Mouse (Mus musculus) adrenal gland, adult (tissue): ENCODE measurements at regions not wholly inside any gene's neighbourhood (a gene's known extent, or its start where the extent isn't known, plus 50 kb on each side); places are given as distances from the start of the nearest gene placed in this dataset.
A peak's percentile ranks its signal among the peaks of the same experiment; 100 is the strongest.

Experiments
- DNase-seq, 2 experiments: peaks; one replicate each; pipeline ENCODE4 v3.0.0; 2022 to 2023; ENCODE audit warnings: low spot score in 1 of 2; ENCODE audit not compliant: inconsistent age in 2 of 2

DNA sequence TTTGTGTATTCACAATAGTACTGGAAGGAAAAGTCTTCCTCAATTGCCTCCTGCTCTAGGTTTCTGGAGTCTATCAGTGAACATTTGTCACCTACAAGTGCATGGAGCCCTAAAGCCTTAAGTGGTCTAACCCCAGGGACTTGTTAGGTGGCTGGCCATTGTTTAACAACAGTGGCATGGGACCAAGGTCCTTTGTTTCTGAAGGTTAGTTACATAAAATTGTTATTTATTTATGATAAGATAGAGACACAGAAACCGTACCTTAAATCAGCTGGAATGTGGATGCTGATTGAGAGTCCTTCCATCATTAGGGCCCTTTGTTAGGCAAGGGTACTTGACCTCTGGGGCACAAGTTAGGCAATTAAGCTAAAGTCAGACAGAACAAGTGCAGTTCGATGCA, 99.6 kb upstream of the Map4k3 start:
- no peak for DNase-seq

DNA sequence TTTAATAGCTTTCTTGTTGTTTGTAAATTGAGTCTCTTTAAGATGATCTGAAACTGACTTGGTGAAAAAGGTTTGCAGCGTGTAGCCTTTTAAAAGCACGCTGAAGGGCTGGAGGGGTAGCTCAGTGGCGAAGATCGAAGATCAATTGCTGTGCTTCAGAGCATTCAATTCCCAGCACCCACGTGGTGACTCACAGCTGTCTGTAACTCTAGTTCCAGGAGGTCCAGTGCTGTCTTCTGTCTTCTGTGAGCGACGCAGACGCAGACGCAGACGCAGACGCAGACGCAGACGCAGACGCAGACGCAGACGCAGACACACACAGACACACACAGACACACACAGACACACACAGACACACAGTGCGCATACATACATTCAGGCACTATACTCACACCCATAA, 99.1 kb upstream of the Map4k3 start:
- DNase-seq, result no peak

GRCm38 (mm10) chr17:80825971-80826730, 97.9 kb upstream of the Map4k3 start:
- DNase-seq, result peak; percentile 71 to 84

- DNase-seq, result peak; percentile 45 to 76
Measured at GRCm38 (mm10) chr17:80825518-80825901, 97.2 kb upstream of the Map4k3 start.

- DNase-seq, result peak; percentile 53 to 77
Measured at GRCm38 (mm10) chr17:80824826-80825517, 96.7 kb upstream of the Map4k3 start.

GRCm38 (mm10) chr17:80824261-80824660, 96.0 kb upstream of the Map4k3 start:
- no peak for DNase-seq

GRCm38 (mm10) chr17:80820888-80821287, 92.6 kb upstream of the Map4k3 start:
- DNase-seq, result no peak

DNA sequence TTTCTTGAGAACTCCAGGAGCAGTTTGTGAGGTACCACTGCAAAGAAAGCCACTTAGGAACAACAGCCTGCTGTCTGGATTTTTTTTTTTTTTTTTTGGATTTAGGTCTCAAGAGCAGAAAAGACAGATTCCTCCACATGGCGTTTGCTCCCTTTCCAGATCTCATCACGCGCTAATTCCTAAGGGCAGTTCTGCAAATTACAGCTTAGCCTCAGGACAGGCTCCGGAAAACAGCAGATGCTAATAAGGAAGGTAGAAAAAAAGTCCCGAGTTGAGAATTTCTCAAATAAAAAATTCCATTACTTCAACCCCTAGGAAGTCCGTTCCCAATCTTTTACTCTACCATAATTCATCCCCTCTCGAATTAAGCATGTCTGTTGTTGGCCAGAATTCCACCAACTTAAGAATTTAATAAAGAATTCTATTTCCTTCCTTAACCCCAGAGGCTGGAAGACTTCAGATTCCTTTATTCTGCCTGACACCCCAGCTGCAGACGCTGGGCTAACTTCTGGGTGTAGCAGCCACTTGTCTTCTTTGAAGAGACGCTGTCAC, 90.3 kb upstream of the Map4k3 start:
- no peak for DNase-seq

DNA sequence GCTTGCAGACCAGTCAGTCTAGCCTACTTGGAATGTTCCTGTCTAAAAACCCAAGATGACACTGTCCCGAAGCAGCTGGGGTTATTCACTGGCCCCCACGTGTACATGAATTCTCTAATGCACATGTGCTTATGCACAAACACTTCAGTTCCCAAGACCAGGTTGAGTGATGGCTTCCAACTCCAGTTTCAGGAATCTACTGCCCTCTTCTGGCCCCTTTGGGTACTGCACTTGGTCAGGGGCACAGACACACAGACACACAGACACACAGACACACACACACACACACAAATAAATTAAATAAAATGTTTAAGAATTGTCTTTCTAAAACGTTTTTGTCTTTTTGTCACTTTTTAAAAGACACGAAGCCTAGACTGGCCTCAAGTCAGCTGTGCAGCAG, 87.5 kb upstream of the Map4k3 start:
- DNase-seq, result peak; percentile 37 to 71

GRCm38 (mm10) chr17:80813194-80813593, 84.9 kb upstream of the Map4k3 start:
- peak in 1 of 2 experiments; percentile 60 for DNase-seq

DNA sequence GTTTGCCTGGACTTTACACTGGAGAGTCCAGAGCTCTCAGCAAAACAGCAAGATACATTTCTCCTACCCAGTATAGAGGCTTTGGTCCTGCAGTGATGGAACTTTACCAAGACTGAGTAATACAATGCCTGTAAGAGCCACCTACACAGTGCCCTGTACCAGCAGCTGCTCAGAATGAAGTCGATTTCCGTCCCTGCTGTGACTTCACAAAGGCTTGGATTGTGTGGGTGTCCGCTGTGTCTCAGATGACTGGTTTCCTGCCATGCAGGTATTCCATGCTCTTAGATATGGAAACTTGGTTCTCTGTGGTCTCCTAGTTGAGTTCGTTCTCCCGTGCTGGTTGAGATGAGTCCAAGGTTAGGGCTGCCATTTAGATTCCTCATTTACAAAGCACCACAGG, 81.0 kb upstream of the Map4k3 start:
- DNase-seq, result no peak

DNA sequence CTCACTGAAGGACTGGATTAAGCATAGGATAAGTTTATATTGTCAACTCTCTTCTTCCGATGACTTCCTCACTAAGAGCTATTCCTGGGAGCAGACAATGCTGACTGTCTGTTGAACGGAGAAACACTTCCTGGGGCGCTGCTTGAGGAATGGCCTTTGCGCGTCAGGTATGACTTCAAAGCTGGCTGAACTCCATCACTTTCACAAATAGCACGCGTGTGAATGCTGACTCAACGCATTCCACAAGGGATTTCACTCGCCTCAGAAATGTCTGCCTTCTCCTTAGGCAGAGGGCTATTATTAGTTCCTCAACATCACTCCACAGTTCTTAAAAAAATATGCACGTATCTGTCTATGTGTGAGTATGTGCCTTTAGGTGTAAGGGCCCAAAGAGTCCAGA, 79.8 kb upstream of the Map4k3 start:
- DNase-seq, result no peak

DNA sequence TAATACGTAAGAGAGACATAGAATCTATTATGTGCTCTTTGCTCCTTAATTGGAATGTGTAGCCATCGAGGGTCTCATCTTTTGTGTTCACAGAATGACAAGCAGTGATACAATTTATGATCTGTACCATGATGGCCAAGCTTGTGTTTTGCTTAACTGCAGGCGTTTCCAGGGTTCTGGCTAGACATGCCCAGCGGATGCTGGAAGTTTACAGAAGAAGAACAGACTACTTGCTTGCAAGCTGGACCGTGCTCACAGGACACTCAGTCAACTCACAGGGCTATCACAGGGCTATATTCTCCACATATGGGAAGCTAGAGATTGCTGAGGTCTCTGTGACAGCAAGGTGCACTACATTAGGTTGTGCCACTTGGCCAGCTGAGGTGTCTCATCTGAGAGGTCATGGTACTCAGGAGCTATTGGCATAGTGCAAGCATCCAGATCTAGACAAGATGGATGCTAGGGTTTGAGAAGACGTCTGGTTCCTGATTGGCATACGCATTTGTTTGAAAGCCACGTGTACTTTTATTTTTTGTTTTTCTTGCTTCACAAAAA, 75.2 kb upstream of the Map4k3 start:
- no peak for DNase-seq

- DNase-seq, result no peak
Measured at GRCm38 (mm10) chr17:80802622-80803021, 74.3 kb upstream of the Map4k3 start.

- no peak for DNase-seq
Measured at GRCm38 (mm10) chr17:80801991-80802390, 73.7 kb upstream of the Map4k3 start.

DNA sequence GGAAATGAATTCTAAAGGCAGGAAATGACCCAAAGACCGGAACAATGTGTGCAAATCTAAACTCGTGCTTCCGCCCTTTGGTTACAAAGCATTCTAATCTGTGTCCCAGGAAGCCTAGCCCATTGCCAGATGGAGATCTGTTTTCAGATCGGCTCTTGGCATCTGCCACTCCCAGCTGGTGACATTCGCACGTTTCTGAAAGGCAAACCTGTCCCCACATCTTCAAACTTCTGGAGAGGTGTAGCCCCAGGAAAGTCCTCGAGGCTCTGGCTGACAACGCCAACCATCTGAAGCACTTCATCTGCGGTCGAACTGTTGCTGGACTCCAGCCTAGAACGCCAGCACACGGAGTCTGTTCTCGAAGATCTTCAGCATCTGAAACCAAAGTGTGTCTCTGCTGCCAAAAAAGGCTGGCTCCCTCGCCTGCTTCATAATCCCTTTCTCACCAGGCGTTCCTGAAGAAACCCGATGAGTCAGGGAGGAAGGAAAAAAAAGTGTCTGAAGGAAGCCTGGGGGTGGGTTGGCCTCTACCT, 73.2 kb upstream of the Map4k3 start:
- DNase-seq, result peak; percentile 61 to 79

DNA sequence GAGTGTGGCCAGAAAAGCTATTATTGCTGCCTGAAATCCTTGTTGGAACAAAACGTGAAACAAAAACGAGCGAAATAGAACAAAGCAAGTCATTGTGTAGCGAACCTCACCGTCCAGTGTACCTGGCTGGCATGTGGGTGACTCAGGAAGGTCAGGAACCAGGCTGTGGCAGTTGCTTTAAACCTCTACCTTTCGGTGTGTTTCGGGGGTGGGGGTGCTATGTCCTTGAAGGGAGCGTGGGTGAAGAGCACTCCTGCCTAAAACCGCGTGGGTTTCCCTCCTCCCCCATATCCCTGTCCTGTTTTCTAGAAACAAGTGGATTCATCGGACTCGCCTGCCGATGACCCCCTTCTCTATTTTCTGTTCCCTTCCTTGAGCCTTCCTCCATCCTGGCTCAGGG, 72.6 kb upstream of the Map4k3 start:
- peak in 1 of 2 experiments; percentile 46 for DNase-seq

DNA sequence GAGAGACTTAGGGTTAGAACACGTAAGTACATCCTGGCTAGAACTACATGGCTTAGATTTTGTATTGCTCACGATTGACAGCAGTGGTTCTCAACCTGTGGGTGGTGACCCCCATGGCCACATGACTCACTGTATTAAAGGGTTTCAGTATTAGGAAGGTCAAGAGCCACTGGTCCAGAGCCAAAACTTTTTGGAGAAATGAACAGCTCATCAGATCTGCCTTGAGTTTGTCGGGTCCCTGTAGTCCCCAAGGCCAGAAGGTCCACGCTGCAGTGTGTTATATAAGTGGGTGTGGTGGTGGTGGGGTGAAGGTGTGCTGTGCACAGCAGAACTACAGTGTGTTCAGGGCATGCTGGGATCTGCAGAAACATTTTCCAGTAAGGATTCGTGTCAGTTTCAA, 72.2 kb upstream of the Map4k3 start:
- peak; percentile 85 to 93 for DNase-seq

DNA sequence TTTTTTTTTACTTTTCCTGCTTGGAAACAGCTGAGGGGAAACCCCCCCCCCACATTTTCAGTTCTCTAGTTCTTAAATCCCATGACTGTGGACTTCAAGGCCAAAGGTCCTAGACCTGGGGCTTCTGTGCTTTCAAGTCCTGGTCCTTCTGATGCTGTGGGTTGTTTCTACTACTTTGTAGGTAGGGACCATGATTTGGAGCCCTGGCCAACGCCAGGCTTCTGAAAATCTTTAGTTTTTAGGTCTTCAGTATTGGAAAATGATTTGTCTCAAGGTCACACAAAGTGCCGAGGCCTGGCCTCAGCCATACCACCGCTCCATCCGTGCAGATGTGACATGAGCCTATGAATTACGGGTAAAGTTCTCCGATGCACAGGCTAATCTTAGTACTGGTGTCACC, 70.8 kb upstream of the Map4k3 start:
- no peak for DNase-seq

GRCm38 (mm10) chr17:80798281-80798980, 70.1 kb upstream of the Map4k3 start:
- DNase-seq, result no peak

GRCm38 (mm10) chr17:80796790-80797189, 68.5 kb upstream of the Map4k3 start:
- no peak for DNase-seq
